Mouse (Mus musculus) forebrain, postnatal 0 days (tissue): ENCODE results near the gene Insyn1. TPM values are rescaled to one million over a fixed set of nuclear protein-coding genes. Genes with fewer than 3 reads are reported as not detected.
A peak's percentile ranks its signal among the peaks of the same experiment; 100 is the strongest.

Experiments used
- ATAC-seq: fragments of 200-750 bp; cut with Nextera tagmentation; 2 replicates; pipeline ENCODE4 v1.8.0; 2017; ENCODE audit warnings: mild to moderate bottlenecking, moderate library complexity
- DNase-seq: peaks from one replicate; pipeline ENCODE4 v3.0.0-alpha.2; 2015
- H3K27ac ChIP-seq: fragments of 300-500 bp; sonication (generic); 2 replicates; pipeline ENCODE4 v1.5.1; 2014; ENCODE audit warnings: low read depth, mild to moderate bottlenecking, antibody characterized with exemption, low read length, moderate library complexity, mixed read lengths
- H3K27me3 ChIP-seq: fragments of 300-500 bp; sonication (generic); 2 replicates; pipeline ENCODE4 v1.6.1; 2014; ENCODE audit warnings: mild to moderate bottlenecking, low read length, mixed read lengths; ENCODE audit not compliant: insufficient read depth
- H3K36me3 ChIP-seq: fragments of 300-500 bp; sonication (generic); 2 replicates; pipeline ENCODE4 v1.6.1; 2014; ENCODE audit warnings: mild to moderate bottlenecking, moderate library complexity; ENCODE audit not compliant: insufficient read depth
- H3K4me1 ChIP-seq: fragments of 300-500 bp; sonication (generic); 2 replicates; pipeline ENCODE4 v1.6.1; 2014; ENCODE audit warnings: antibody characterized with exemption; ENCODE audit not compliant: insufficient read depth
- H3K4me2 ChIP-seq: fragments of 300-500 bp; sonication (generic); 2 replicates; pipeline ENCODE4 v1.6.1; 2014; ENCODE audit warnings: low read depth, mild to moderate bottlenecking, moderate library complexity
- H3K4me3 ChIP-seq: fragments of 300-500 bp; sonication (generic); 2 replicates; pipeline ENCODE4 v1.5.1; 2014; ENCODE audit warnings: low read depth, low read length, mixed read lengths
- H3K9ac ChIP-seq: fragments of 300-500 bp; sonication (generic); 2 replicates; pipeline ENCODE4 v1.6.1; 2014; ENCODE audit warnings: mild to moderate bottlenecking
- H3K9me3 ChIP-seq: fragments of 300-500 bp; sonication (generic); 2 replicates; pipeline ENCODE4 v1.6.1; 2016; ENCODE audit warnings: low read length
- CTCF ChIP-seq: sonication (generic); IDR thresholded peaks from 2 replicates; pipeline ENCODE4 v1.5.1; 2016; ENCODE audit warnings: antibody characterized with exemption, control low read depth, low read depth
- WGBS: fragments of 180-500 bp; shearing (Covaris S2); extraction: QIAGEN DNeasy Blood & Tissue Kit; methylation state at CpG from one replicate; pipeline ENCODE4 v1.1.7; 2014; 5-methylcytosine and 5-hydroxymethylcytosine counted together
- polyA plus RNA-seq: library from polyadenylated mRNA; unstranded; fragments of >200 nt; fragmentation: Nextera tagmentation; extraction: Ambion mirVana; gene quantifications from 2 replicates; pipeline ENCODE4 v1.2.1, GENCODE M21; 2015
- total RNA-seq: library from RNA; depleted of rRNA; stranded (reverse); fragments of >200 nt; gene quantifications from 2 replicates; pipeline ENCODE4 v1.2.3, GENCODE M21; 2014; rRNA removed

The Insyn1 gene
- 65.3 and 71.5 TPM in 2 replicates for total RNA-seq
- polyA plus RNA-seq = 6.0 TPM in 2 replicates

- DNase-seq (peak; percentile 74), ATAC-seq (peak; percentile 89)
- Histone ChIP-seq H3K27ac (peak within 1 kb of the TSS; percentile 93), H3K9ac (peak within 1 kb of the TSS; percentile 90), H3K4me1 (peaks cover 14% of the 10 kb centered on the region; the same call in 1 of the 2 replicates), H3K9me3 (no peaks in the 10 kb centered on the region), H3K36me3 (no peaks in the 10 kb centered on the region; the same call in 1 of the 2 replicates), H3K27me3 (no peaks in the 10 kb centered on the region), H3K4me3 (peak within 1 kb of the TSS; percentile 85), H3K4me2 (peak within 1 kb of the TSS; percentile 90)
- TF ChIP-seq CTCF = peak; percentile 41
- WGBS = under 1% methylated on average over 74 of the region's 104 CpGs
Measured at GRCm38 (mm10) chr9:58487851-58488801, at the start of gene Insyn1. TSS of gene Insyn1 (plus strand) at chr9:58488603.

- ATAC-seq (peak; percentile 71), DNase-seq (peak; percentile 74)
- Histone ChIP-seq H3K36me3 (no peaks in the 10 kb centered on the region), H3K27ac (peak overlapping the region; percentile 73), H3K27me3 (no peaks in the 10 kb centered on the region), H3K4me2 (peak overlapping the region; percentile 9; the same call in 1 of the 2 replicates), H3K4me1 (peaks cover 28% of the 10 kb centered on the region), H3K4me3 (no peak overlapping the region), H3K9me3 (no peaks in the 10 kb centered on the region), H3K9ac (0 out of 2 replicates have a peak overlapping the region, but pooled peaks have one; percentile 36)
- WGBS = 13% methylated on average over 22 of the region's 22 CpGs
- no peak for TF ChIP-seq CTCF
Measured at GRCm38 (mm10) chr9:58438921-58439396, 49.4 kb upstream of the Insyn1 start.

- no peak overlapping the region for H3K4me2 ChIP-seq
- H3K36me3 ChIP-seq = no peaks in the 10 kb centered on the region
- no peak overlapping the region for H3K9ac ChIP-seq
- H3K4me1 ChIP-seq = peaks cover 28% of the 10 kb centered on the region
- WGBS = 37% methylated on average over 6 of the region's 6 CpGs
- H3K9me3 ChIP-seq = no peaks in the 10 kb centered on the region
- ATAC-seq (peak; percentile 66), DNase-seq (peak; percentile 57)
- H3K27me3 ChIP-seq = no peaks in the 10 kb centered on the region
- no peak overlapping the region; the same call in 1 of the 2 replicates for H3K27ac ChIP-seq
- no peak overlapping the region for H3K4me3 ChIP-seq
- TF ChIP-seq CTCF = no peak
Measured at GRCm38 (mm10) chr9:58440100-58440499, 48.3 kb upstream of the Insyn1 start.

GRCm38 (mm10) chr9:58440614-58441013 is 47.8 kb upstream of the Insyn1 start:
- no peak overlapping the region for H3K4me2 ChIP-seq
- no peak for TF ChIP-seq CTCF
- DNase-seq = no peak
- H3K27ac ChIP-seq = 0 out of 2 replicates have a peak overlapping the region, but pooled peaks have one; percentile 21
- no peak overlapping the region for H3K4me3 ChIP-seq
- H3K36me3 ChIP-seq = no peaks in the 10 kb centered on the region
- H3K4me1 ChIP-seq = peaks cover 28% of the 10 kb centered on the region
- no peak for ATAC-seq
- no peak overlapping the region for H3K9ac ChIP-seq
- H3K27me3 ChIP-seq = no peaks in the 10 kb centered on the region
- H3K9me3 ChIP-seq = no peaks in the 10 kb centered on the region

- H3K9me3 ChIP-seq = no peaks in the 10 kb centered on the region
- no peaks in the 10 kb centered on the region for H3K36me3 ChIP-seq
- ATAC-seq = no peak
- no peak for DNase-seq
- no peak overlapping the region for H3K4me2 ChIP-seq
- no peaks in the 10 kb centered on the region for H3K27me3 ChIP-seq
- H3K27ac ChIP-seq = peak overlapping the region; percentile 17; the same call in 1 of the 2 replicates
- H3K9ac ChIP-seq = no peak overlapping the region
- peaks cover 28% of the 10 kb centered on the region for H3K4me1 ChIP-seq
- no peak overlapping the region for H3K4me3 ChIP-seq
- no peak for TF ChIP-seq CTCF
- WGBS = 48% methylated on average over 6 of the region's 6 CpGs
Measured at GRCm38 (mm10) chr9:58441351-58442104, 46.9 kb upstream of the Insyn1 start.

GRCm38 (mm10) chr9:58442105-58443010 is 46.0 kb upstream of the Insyn1 start:
- no peak overlapping the region for H3K4me2 ChIP-seq
- H3K9me3 ChIP-seq = no peaks in the 10 kb centered on the region
- no peak overlapping the region for H3K9ac ChIP-seq
- peak; percentile 32; the same call in 1 of the 2 replicates for ATAC-seq
- H3K27me3 ChIP-seq = no peaks in the 10 kb centered on the region
- no peaks in the 10 kb centered on the region for H3K36me3 ChIP-seq
- peak overlapping the region; percentile 17; the same call in 1 of the 2 replicates for H3K27ac ChIP-seq
- no peak for TF ChIP-seq CTCF
- peaks cover 28% of the 10 kb centered on the region for H3K4me1 ChIP-seq
- 25% methylated on average over 7 of the region's 7 CpGs for WGBS
- H3K4me3 ChIP-seq = no peak overlapping the region
- no peak for DNase-seq
